Mouse (Mus musculus) kidney, adult 2 months (tissue): Measurements from ENCODE around the gene Sox5.

Experiments used
- CTCF ChIP-seq: fragments of 200-500 bp; conservative IDR thresholded peaks from 2 replicates; pipeline ENCODE4 v1.5.1; 2011; ENCODE audit warnings: low read depth, mild to moderate bottlenecking, control low read depth, low read length, moderate library complexity, mixed read lengths; ENCODE audit not compliant: insufficient read depth, insufficient read length
- POLR2A ChIP-seq: fragments of 200-500 bp; IDR thresholded peaks from one replicate; pipeline ENCODE4 v1.6.1; 2011; ENCODE audit warnings: low read depth, low read length, control low read depth

GRCm38 (mm10) chr6:143948071-143948470 lies 833.7 kb downstream of the Sox5 start:
- TF ChIP-seq POLR2A (no peak), CTCF (no peak)
